Mouse (Mus musculus) kidney, embryonic 15.5 days (tissue): ENCODE results near the gene Coro2a. TPM values are rescaled to one million over a fixed set of nuclear protein-coding genes. Genes with fewer than 3 reads are reported as not detected.

Experiments used
- ATAC-seq: fragments of 200-750 bp; cut with Nextera tagmentation; replicated peaks from 2 replicates; pipeline ENCODE4 v1.8.0; 2017; ENCODE audit warnings: moderate TSS enrichment; ENCODE audit not compliant: low FRiP score
- H3K27ac ChIP-seq: fragments of 300-500 bp; sonication (generic); 2 replicates; pipeline ENCODE4 v1.5.1; 2015; ENCODE audit warnings: mild to moderate bottlenecking, inconsistent platforms
- H3K27me3 ChIP-seq: fragments of 300-500 bp; sonication (generic); 2 replicates; pipeline ENCODE4 v1.6.1; 2015; ENCODE audit warnings: inconsistent platforms
- H3K36me3 ChIP-seq: fragments of 300-500 bp; sonication (generic); 2 replicates; pipeline ENCODE4 v1.6.1; 2015; ENCODE audit warnings: inconsistent platforms
- H3K4me1 ChIP-seq: fragments of 300-500 bp; sonication (generic); 2 replicates; pipeline ENCODE4 v1.6.1; 2015; ENCODE audit warnings: inconsistent platforms
- H3K4me2 ChIP-seq: fragments of 300-500 bp; sonication (generic); 2 replicates; pipeline ENCODE4 v1.6.1; 2015; ENCODE audit warnings: moderate library complexity, mild to moderate bottlenecking, inconsistent platforms
- H3K4me3 ChIP-seq: fragments of 300-500 bp; sonication (generic); replicated peaks from 2 replicates; pipeline ENCODE4 v1.5.1; 2015; ENCODE audit warnings: mild to moderate bottlenecking, inconsistent platforms
- H3K9ac ChIP-seq: fragments of 300-500 bp; sonication (generic); 2 replicates; pipeline ENCODE4 v1.6.1; 2015; ENCODE audit warnings: mild to moderate bottlenecking, inconsistent platforms
- H3K9me3 ChIP-seq: fragments of 300-500 bp; sonication (generic); replicated peaks from 2 replicates; pipeline ENCODE4 v1.6.1; 2016; ENCODE audit warnings: inconsistent platforms
- WGBS: fragments of 180-500 bp; shearing (Covaris S2); methylation state at CpG from one replicate; pipeline ENCODE4 v1.1.7; 2015; ENCODE audit warnings: mixed read lengths; 5-methylcytosine and 5-hydroxymethylcytosine counted together
- polyA plus RNA-seq: library from polyadenylated mRNA; unstranded; fragments of >200 nt; fragmentation: Nextera tagmentation; extraction: Ambion mirVana; gene quantifications from 2 replicates; pipeline ENCODE4 v1.2.1, GENCODE M21; 2015

The Coro2a gene
- polyA plus RNA-seq, 1 experiment from 2014 or later, result 4.8 TPM

- Histone ChIP-seq H3K36me3 (no peaks in the 10 kb centered on the region), H3K4me2 (no peak overlapping the region), H3K27ac (no peak overlapping the region), H3K9me3 (no peaks in the 10 kb centered on the region), H3K27me3 (no peaks in the 10 kb centered on the region), H3K4me1 (peaks cover 32% of the 10 kb centered on the region), H3K4me3 (no peak overlapping the region), H3K9ac (no peak overlapping the region)
- no peak for ATAC-seq
- 61% methylated on average over 2 of the region's 2 CpGs for WGBS
Measured at GRCm38 (mm10) chr4:46632465-46632864, 30.5 kb upstream of the Coro2a start.

GRCm38 (mm10) chr4:46630390-46630789 lies 28.4 kb upstream of the Coro2a start:
- no peak overlapping the region for H3K9ac ChIP-seq
- WGBS, result 51% methylated on average over 9 of the region's 9 CpGs
- H3K36me3 ChIP-seq, result no peaks in the 10 kb centered on the region
- ATAC-seq, result 0 out of 2 replicates have a peak, but pooled peaks have one; percentile 9
- H3K4me3 ChIP-seq, result no peak overlapping the region
- no peak overlapping the region for H3K27ac ChIP-seq
- peaks cover 32% of the 10 kb centered on the region for H3K4me1 ChIP-seq
- H3K27me3 ChIP-seq, result no peaks in the 10 kb centered on the region
- H3K9me3 ChIP-seq, result no peaks in the 10 kb centered on the region
- H3K4me2 ChIP-seq, result no peak overlapping the region

- Histone ChIP-seq H3K4me1 (peaks cover 32% of the 10 kb centered on the region), H3K9ac (no peak overlapping the region), H3K4me2 (peak overlapping the region; percentile 37), H3K9me3 (no peaks in the 10 kb centered on the region), H3K27me3 (no peaks in the 10 kb centered on the region), H3K27ac (0 out of 2 replicates have a peak overlapping the region, but pooled peaks have one; percentile 37), H3K4me3 (no peak overlapping the region), H3K36me3 (no peaks in the 10 kb centered on the region)
- 19% methylated on average over 9 of the region's 9 CpGs for WGBS
- ATAC-seq, result peak; percentile 49; the same call in 1 of the 2 replicates
Measured at GRCm38 (mm10) chr4:46628873-46629272, 26.9 kb upstream of the Coro2a start.

GRCm38 (mm10) chr4:46628081-46628480 lies 26.1 kb upstream of the Coro2a start:
- peaks cover 32% of the 10 kb centered on the region for H3K4me1 ChIP-seq
- H3K4me2 ChIP-seq, result no peak overlapping the region
- no peaks in the 10 kb centered on the region for H3K36me3 ChIP-seq
- H3K9me3 ChIP-seq, result no peaks in the 10 kb centered on the region
- no peak overlapping the region for H3K4me3 ChIP-seq
- H3K27ac ChIP-seq, result peak overlapping the region; percentile 1; the same call in 1 of the 2 replicates
- H3K9ac ChIP-seq, result no peak overlapping the region
- H3K27me3 ChIP-seq, result no peaks in the 10 kb centered on the region
- WGBS, result 86% methylated on average over 11 of the region's 11 CpGs
- no peak for ATAC-seq

- Histone ChIP-seq H3K9me3 (no peaks in the 10 kb centered on the region), H3K36me3 (no peaks in the 10 kb centered on the region), H3K4me2 (no peak overlapping the region), H3K27me3 (peaks cover 11% of the 10 kb centered on the region; the same call in 1 of the 2 replicates), H3K4me3 (no peak overlapping the region), H3K9ac (no peak overlapping the region), H3K4me1 (peaks cover 29% of the 10 kb centered on the region), H3K27ac (no peak overlapping the region)
- ATAC-seq, result no peak
- WGBS, result 72% methylated on average over 10 of the region's 10 CpGs
Measured at GRCm38 (mm10) chr4:46625101-46625500, 23.1 kb upstream of the Coro2a start.

GRCm38 (mm10) chr4:46623007-46623406 lies 21.0 kb upstream of the Coro2a start:
- WGBS, result 85% methylated on average over 5 of the region's 5 CpGs
- ATAC-seq, result no peak

GRCm38 (mm10) chr4:46620946-46621345 lies 18.9 kb upstream of the Coro2a start:
- Histone ChIP-seq H3K27ac (no peak overlapping the region), H3K4me1 (peaks cover 5% of the 10 kb centered on the region), H3K9ac (no peak overlapping the region), H3K4me2 (no peak overlapping the region), H3K27me3 (peaks cover 22% of the 10 kb centered on the region), H3K4me3 (no peak overlapping the region), H3K36me3 (no peaks in the 10 kb centered on the region), H3K9me3 (no peaks in the 10 kb centered on the region)
- ATAC-seq, result no peak
- WGBS, result 83% methylated on average over 8 of the region's 8 CpGs

More at GRCm38 (mm10) chr4:46623007-46623406, 21.0 kb upstream of the Coro2a start:
- H3K9me3 ChIP-seq, result no peaks in the 10 kb centered on the region
- no peak overlapping the region for H3K4me2 ChIP-seq
- peaks cover 20% of the 10 kb centered on the region; the same call in 1 of the 2 replicates for H3K27me3 ChIP-seq
- H3K9ac ChIP-seq, result no peak overlapping the region
- H3K27ac ChIP-seq, result no peak overlapping the region
- H3K4me1 ChIP-seq, result peaks cover 9% of the 10 kb centered on the region
- H3K36me3 ChIP-seq, result no peaks in the 10 kb centered on the region
- H3K4me3 ChIP-seq, result no peak overlapping the region

GRCm38 (mm10) chr4:46620330-46620729 lies 18.3 kb upstream of the Coro2a start:
- peaks cover 5% of the 10 kb centered on the region for H3K4me1 ChIP-seq
- peaks cover 22% of the 10 kb centered on the region for H3K27me3 ChIP-seq
- ATAC-seq, result no peak; the same call in 1 of the 2 replicates
- H3K27ac ChIP-seq, result no peak overlapping the region
- no peaks in the 10 kb centered on the region for H3K36me3 ChIP-seq
- no peak overlapping the region for H3K9ac ChIP-seq
- no peaks in the 10 kb centered on the region for H3K9me3 ChIP-seq
- 13% methylated on average over 23 of the region's 23 CpGs for WGBS
- H3K4me2 ChIP-seq, result peak overlapping the region; percentile 41
- H3K4me3 ChIP-seq, result no peak overlapping the region

- Histone ChIP-seq H3K9me3 (no peaks in the 10 kb centered on the region), H3K4me3 (no peak overlapping the region), H3K4me1 (peaks cover 5% of the 10 kb centered on the region), H3K27me3 (peaks cover 22% of the 10 kb centered on the region), H3K9ac (no peak overlapping the region), H3K4me2 (no peak overlapping the region), H3K27ac (no peak overlapping the region), H3K36me3 (no peaks in the 10 kb centered on the region)
- ATAC-seq, result no peak
- WGBS, result 64% methylated on average over 11 of the region's 11 CpGs
Measured at GRCm38 (mm10) chr4:46618196-46618817, 16.3 kb upstream of the Coro2a start.

GRCm38 (mm10) chr4:46617408-46617807 lies 15.4 kb upstream of the Coro2a start:
- H3K4me2 ChIP-seq, result no peak overlapping the region
- no peak overlapping the region for H3K9ac ChIP-seq
- H3K9me3 ChIP-seq, result no peaks in the 10 kb centered on the region
- H3K4me3 ChIP-seq, result no peak overlapping the region
- H3K36me3 ChIP-seq, result no peaks in the 10 kb centered on the region
- peaks cover 5% of the 10 kb centered on the region for H3K4me1 ChIP-seq
- no peak for ATAC-seq
- H3K27ac ChIP-seq, result no peak overlapping the region
- WGBS, result 68% methylated on average over 6 of the region's 6 CpGs
- H3K27me3 ChIP-seq, result peaks cover 22% of the 10 kb centered on the region

GRCm38 (mm10) chr4:46614641-46615040 lies 12.6 kb upstream of the Coro2a start:
- Histone ChIP-seq H3K27me3 (peaks cover 11% of the 10 kb centered on the region), H3K9me3 (no peaks in the 10 kb centered on the region), H3K27ac (no peak overlapping the region), H3K4me1 (no peaks in the 10 kb centered on the region), H3K4me2 (no peak overlapping the region), H3K4me3 (no peak overlapping the region), H3K36me3 (no peaks in the 10 kb centered on the region), H3K9ac (no peak overlapping the region)
- ATAC-seq, result no peak
- 71% methylated on average over 9 of the region's 9 CpGs for WGBS

- no peak for ATAC-seq
- Histone ChIP-seq H3K4me3 (no peak overlapping the region), H3K9me3 (no peaks in the 10 kb centered on the region), H3K27ac (no peak overlapping the region), H3K9ac (no peak overlapping the region), H3K36me3 (no peaks in the 10 kb centered on the region), H3K4me1 (no peaks in the 10 kb centered on the region), H3K4me2 (no peak overlapping the region), H3K27me3 (peaks cover 7% of the 10 kb centered on the region)
- WGBS, result 78% methylated on average over 12 of the region's 12 CpGs
Measured at GRCm38 (mm10) chr4:46613618-46614017, 11.6 kb upstream of the Coro2a start.

- H3K36me3 ChIP-seq, result no peaks in the 10 kb centered on the region
- no peaks in the 10 kb centered on the region for H3K4me1 ChIP-seq
- H3K4me3 ChIP-seq, result no peak overlapping the region
- no peak overlapping the region for H3K9ac ChIP-seq
- no peak for ATAC-seq
- no peak overlapping the region for H3K4me2 ChIP-seq
- WGBS, result 2% methylated on average over 4 of the region's 4 CpGs
- H3K9me3 ChIP-seq, result no peaks in the 10 kb centered on the region
- H3K27me3 ChIP-seq, result peaks cover 5% of the 10 kb centered on the region; the same call in 1 of the 2 replicates
- no peak overlapping the region for H3K27ac ChIP-seq
Measured at GRCm38 (mm10) chr4:46611181-46611580, 9.2 kb upstream of the Coro2a start.
